Mouse (Mus musculus) thymus, postnatal 10 days (tissue): ENCODE data around the gene Srek1ip1.

ENCODE experiments used
- DNase-seq, 2 experiments: peaks; one replicate each; pipeline ENCODE4 v3.0.0; 2021; ENCODE audit warnings: low spot score in 2 of 2

Srek1ip1 gene

GRCm38 (mm10) chr13:104843295-104844089, 51.2 kb downstream of the Srek1ip1 start:
- no peak for DNase-seq

DNA sequence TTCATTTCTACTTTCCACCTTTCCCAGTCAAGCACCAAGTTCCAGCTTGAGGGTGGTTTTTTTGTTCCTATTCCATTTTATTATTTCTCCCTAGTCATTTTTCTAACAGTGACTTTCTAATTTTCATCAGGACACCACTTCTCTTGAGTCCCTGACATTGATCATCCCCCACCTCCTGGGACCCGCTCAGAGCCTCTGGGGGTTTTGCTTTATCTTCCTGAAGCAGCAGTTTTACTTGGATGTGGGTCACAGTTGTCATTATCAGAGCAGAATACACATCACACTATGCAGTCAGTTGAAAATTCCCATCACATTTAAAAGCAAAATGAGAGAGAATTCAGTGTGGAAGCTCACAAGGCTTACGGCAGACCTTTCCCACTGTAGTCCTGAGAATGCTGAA, 61.4 kb downstream of the Srek1ip1 start:
- DNase-seq = no peak

DNA sequence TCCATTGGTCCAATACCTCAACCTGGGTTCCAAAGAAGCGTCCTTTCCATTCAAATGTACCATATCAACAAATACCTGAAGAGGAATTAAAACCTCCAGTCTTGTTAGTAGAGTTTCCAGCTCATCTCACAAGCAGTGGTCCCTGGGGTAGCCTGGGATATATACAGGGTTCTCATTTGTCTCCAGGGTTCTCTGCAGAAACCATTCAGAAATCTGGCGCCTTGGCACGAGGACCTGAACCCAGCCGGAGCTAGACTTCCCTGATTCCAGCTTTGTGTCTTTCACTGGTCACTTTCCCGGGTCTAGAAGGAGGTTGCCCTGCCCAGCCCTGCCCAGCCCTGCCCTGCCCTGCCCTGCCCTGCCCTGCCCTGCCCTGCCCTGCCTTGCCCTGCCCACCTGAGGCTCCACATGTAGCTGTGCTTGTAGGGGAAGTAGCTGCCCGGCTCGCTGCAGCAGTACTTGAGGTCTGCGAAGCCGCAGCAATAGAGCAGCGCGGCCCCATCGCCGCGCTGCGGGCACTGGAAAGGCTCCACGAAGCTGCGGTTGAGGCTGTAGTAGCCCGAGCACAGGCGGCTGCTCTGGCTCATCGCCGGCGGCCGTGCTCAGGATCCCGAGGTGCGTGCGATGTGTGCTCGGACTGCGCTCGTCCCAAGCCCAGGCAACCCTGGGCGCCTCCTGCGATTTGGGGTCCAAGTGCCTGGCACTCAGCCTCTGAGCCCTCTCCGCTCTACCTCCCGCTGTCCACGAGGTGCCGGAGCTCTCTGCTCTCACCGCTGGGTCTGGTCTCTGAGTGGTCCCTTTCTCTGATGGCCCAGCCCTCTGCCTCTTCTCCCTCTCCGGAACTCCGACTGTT, 71.1 kb downstream of the Srek1ip1 start, which contains the start of gene Shisal2b:
Gene Shisal2b (minus strand): TSS at position 767 of the 853 bp plus-strand sequence.
- peak in 1 of 2 experiments; percentile 23 for DNase-seq

GRCm38 (mm10) chr13:104866726-104867125, 74.4 kb downstream of the Srek1ip1 start:
- DNase-seq = no peak

DNA sequence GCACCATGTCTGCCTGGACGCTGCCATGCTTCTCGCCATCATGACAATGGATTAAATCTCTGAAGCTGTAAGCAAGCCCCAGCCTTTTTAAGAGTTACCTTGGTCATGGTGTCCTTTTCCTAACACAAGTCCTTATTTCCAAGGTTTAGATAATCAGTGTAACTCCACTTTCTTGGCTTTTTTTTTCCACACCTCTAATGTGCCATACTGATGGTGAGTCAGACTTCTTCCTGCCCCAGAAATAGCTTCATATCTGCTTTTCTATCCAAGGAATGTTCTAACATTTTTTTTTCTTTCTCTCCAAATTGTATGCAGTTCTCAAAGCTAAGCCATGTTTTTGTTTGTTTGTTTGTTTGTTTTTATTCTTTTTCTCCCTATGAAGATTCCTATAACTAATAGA, 77.6 kb downstream of the Srek1ip1 start:
- no peak for DNase-seq

GRCm38 (mm10) chr13:104878508-104878907, 86.2 kb downstream of the Srek1ip1 start:
- DNase-seq = no peak

GRCm38 (mm10) chr13:104883566-104884249, 91.4 kb downstream of the Srek1ip1 start:
- DNase-seq = no peak

DNA sequence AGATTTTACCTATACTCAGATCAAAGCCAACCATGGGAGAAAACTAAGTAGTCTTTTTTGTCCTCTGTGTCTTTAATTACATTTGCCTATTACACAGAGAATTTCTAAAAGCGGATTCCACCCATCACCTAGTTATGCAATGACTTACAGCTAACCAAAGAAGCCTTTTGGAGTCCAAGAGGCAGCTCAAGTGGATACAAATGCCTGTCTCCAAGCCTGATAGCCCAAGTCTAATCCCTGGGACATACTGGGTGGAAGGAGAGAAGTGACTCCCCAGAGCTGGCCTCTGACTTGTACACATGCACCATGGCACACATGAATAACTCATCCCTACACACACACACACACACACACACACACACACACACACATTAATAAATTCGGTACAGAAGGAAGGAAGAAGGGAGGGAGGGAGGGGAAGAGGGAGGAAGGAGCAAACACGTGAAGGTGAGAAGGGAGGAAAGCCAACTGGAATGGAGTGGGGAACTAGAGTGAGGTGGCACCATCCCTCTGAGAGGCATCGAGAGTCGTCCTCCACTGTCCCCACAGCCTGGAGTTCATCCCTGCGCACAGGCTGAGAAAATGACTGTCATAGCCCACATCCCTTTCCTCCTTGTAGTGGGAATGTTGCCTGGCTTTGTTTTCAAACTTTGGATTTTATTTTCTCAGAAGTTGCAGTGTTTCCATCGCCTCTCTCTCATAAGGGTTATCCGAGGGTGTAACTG, 94.2 kb downstream of the Srek1ip1 start:
- no peak for DNase-seq
